Mouse (Mus musculus) adrenal gland, postnatal 4 days (tissue): ENCODE measurements around the gene Rtraf. TPM values are rescaled to one million over a fixed set of nuclear protein-coding genes. Genes with fewer than 3 reads are reported as not detected.

Experiments
- DNase-seq, 2 experiments: peaks; one replicate each; pipeline ENCODE4 v3.0.0; 2021 to 2022; ENCODE audit warnings: low spot score in 2 of 2, mixed read lengths in 2 of 2
- total RNA-seq, 2 experiments: library from RNA; stranded (reverse); gene quantifications; 2 replicates each; pipeline ENCODE4 v1.2.3; 2021

The Rtraf gene
- total RNA-seq, 2 experiments from 2014 or later: 86.2 to 90.3 TPM

- no peak for DNase-seq
Observed at GRCm38 (mm10) chr14:19801474-19802215, 22.0 kb downstream of the Rtraf start.

GRCm38 (mm10) chr14:19800485-19800884, 23.1 kb downstream of the Rtraf start:
- no peak for DNase-seq

GRCm38 (mm10) chr14:19796541-19797304, 26.9 kb downstream of the Rtraf start:
- DNase-seq: no peak

GRCm38 (mm10) chr14:19794881-19795280, 28.7 kb downstream of the Rtraf start:
- no peak for DNase-seq

GRCm38 (mm10) chr14:19788443-19788842, 35.2 kb downstream of the Rtraf start:
- no peak for DNase-seq

GRCm38 (mm10) chr14:19785797-19786588, 37.6 kb downstream of the Rtraf start:
- no peak for DNase-seq

GRCm38 (mm10) chr14:19777945-19778344, 45.7 kb downstream of the Rtraf start:
- no peak for DNase-seq

GRCm38 (mm10) chr14:19777365-19777764, 46.3 kb downstream of the Rtraf start:
- no peak for DNase-seq

GRCm38 (mm10) chr14:19776890-19777289, 46.7 kb downstream of the Rtraf start:
- no peak for DNase-seq

GRCm38 (mm10) chr14:19776179-19776578, 47.4 kb downstream of the Rtraf start:
- DNase-seq: no peak

- no peak for DNase-seq
Observed at GRCm38 (mm10) chr14:19775491-19775890, 48.1 kb downstream of the Rtraf start.

- DNase-seq: no peak
Observed at GRCm38 (mm10) chr14:19774036-19774628, 49.5 kb downstream of the Rtraf start.

GRCm38 (mm10) chr14:19771173-19771572, 52.5 kb downstream of the Rtraf start:
- no peak for DNase-seq

- no peak for DNase-seq
Observed at GRCm38 (mm10) chr14:19769441-19770200, 54.0 kb downstream of the Rtraf start.

GRCm38 (mm10) chr14:19768648-19769047, 55.0 kb downstream of the Rtraf start:
- no peak for DNase-seq

GRCm38 (mm10) chr14:19766380-19766649, 57.3 kb downstream of the Rtraf start:
- no peak for DNase-seq

- DNase-seq: no peak
Observed at GRCm38 (mm10) chr14:19765539-19766379, 57.9 kb downstream of the Rtraf start.

- no peak for DNase-seq
Observed at GRCm38 (mm10) chr14:19764331-19764730, 59.3 kb downstream of the Rtraf start.

GRCm38 (mm10) chr14:19763527-19763926, 60.1 kb downstream of the Rtraf start:
- DNase-seq: no peak

GRCm38 (mm10) chr14:19762014-19762413, 61.6 kb downstream of the Rtraf start:
- DNase-seq: no peak
